Mouse (Mus musculus) thymus, adult 18-20 months (tissue): Measurements from ENCODE around the gene Podxl2.

Experiments
- DNase-seq, 2 experiments: peaks; one replicate each; pipeline ENCODE4 v3.0.0; 2022; ENCODE audit warnings: mixed read lengths in 2 of 2

The Podxl2 gene

DNA sequence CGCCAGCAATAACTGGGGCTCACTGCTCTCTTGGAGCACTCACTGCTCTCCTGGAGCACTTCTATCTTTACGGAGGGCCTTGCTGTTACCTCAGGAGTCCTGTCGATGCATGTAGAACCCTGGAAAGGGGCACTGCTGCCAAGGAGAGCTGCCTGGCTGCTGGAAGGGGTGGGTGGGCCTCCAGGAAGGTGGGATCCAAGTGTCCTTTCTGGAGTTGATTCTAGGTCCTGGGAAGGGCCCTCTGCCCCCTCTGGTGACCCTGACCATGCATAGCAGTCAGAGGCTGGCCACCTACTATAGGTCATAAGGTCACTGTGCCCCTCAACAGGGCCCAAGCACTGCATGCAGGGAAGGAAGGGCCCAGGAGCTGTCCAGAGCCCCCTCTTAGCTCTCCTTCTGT is 47.9 kb downstream of the Podxl2 start:
- DNase-seq, result no peak

DNA sequence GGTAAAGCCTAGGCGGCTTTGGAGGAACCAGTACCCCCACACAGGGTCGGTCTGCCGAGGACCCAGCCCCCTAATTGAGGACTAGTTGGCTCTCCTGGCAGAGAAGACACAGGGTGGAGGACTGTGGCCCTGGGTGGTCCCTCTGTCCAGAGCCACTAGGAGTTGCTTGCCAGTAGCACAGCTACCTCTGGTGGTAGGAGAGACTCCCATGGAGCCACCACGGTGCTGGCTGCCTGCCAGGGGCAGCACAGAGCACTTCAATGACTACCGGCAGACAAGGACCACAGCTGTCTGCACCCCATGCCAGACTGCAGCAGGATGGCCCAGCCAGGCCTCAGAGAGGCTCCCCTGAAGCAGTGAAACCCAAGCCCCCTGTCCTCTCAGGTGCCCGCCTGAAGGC is 48.3 kb downstream of the Podxl2 start:
- no peak for DNase-seq

DNA sequence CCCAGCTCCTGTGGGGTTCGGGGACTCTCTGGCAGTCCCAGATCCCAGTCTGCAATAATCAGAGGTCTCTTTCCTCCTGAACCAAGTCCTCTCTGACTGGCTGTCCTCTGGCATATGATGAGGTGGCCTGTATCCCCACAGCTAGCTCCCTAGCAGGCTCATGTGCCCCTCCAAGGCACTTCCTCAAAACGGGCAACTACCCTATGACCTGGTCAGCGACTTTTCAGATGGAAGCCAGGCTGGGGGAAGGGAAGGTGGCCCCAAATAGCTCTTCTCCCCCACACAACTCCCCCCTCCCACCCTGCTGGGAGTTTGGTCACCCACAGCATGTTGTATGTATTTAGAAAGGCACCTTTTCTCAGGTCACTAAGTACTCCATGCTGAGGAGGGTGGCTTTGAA is 48.8 kb downstream of the Podxl2 start:
- DNase-seq, result no peak

DNA sequence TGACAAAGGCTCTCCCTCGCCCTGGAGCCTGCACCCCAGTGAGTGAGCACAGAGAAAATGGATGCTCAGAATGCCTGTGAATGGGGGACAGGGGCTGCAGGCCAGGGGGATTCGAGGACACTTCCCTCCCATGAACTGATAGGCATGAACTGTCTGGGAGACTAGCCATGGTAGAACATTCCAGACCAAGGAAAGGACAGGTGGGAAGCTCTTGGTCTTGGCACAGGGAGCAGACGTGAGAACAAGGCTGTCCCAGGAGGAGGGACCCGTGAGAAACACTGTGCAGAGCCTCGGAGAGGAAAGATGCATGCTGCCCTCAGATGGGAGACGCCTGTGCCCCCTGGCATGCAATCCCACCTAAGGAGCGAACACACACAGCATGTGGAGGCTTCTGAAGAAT is 50.7 kb downstream of the Podxl2 start:
- no peak for DNase-seq

DNA sequence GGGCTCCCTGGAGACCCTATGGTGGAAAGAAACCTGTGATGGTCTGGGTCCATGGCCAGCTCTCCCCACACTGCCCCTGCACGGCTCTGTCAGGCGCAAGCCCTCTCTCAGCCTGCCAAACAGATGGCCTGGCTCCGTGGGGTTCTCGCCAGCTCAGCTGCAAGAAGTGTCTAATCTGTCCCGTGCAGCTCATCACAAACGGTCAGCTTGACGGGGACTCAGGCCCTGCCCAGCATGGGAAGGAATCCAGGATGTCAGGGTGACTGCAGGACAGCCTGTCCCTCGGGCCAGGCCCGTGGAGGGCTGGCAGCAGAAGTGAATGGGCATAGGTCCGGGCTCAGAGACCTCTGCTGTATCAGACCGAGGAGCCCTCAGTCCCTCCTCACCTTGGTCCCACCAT is 52.9 kb downstream of the Podxl2 start:
- DNase-seq, result no peak

DNA sequence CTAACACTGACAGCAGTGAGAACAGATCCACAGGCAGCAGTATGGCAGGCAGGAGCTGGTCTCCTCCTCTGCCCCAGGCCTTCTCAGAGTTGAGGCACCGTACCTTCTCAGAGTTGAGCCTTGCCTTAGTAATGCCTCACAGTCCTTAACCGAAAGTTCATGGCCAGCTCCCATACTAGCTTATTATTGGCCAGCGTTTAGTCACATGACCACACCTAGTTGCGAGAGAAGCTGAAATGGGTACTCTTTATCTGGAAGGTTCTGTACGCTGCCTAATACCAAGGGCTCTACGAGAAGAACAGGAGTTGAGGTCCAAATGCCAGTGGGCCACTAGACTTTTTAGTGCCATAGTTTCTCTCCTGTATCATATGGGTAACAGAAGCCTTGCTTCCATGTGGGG is 53.5 kb downstream of the Podxl2 start:
- DNase-seq, result no peak

DNA sequence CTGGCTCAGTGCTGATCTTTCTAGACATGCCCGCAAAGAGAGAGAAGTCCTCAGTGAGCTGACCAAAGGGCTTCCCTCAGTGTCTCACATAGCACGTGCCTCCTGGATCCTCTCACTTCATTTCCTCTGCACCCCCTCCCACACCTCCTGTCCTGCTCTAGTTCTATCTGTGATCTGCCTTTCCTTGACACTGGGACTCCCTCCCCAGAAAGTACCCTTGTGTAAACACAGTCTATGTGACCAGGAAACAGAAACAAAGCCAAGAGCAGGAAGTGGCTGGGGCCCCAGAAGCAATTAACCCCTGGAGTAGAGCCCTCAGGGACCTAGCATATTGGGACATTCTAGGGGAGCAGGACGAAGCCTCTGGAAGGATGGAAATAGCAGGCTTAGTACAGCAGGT is 54.0 kb downstream of the Podxl2 start:
- DNase-seq, result no peak

DNA sequence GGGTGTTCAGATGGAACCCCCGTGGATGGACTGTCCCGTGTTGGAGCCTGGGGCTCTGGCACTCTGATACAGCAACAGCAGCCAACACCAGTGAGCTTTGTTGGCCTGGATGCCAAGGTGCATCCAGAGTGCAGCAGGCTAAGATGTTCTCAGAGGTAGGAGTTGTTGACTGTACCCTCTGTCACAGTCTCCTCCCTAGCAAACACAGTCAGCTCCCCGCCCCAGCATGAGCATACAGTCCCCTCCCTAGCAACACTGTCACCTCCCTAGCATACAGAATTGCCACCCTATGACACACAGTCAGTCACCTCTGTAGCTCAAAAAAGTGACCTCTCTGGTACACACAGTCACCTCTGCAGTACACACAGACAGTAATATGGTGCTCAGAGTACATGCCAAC is 57.9 kb downstream of the Podxl2 start:
- no peak for DNase-seq

DNA sequence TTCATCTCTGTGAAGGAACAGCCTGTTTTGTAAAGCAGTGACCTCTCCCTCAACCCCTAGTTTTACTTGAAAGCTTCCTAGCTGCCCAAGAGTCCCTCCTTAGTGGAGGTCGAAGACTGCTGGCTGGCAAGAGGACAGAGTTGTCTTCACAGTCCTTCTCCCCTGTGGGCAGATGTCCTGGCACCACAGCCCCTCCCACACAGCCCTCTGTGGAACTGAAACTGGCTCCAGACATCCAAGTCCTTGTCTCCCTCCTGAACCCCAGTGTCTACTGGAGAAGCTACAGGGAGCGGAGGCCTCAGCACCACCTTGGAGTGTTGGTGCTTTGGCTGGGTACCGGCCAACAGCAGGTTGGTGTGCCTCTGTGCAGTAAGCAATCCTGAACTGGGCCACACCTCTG is 59.4 kb downstream of the Podxl2 start:
- DNase-seq, result no peak

DNA sequence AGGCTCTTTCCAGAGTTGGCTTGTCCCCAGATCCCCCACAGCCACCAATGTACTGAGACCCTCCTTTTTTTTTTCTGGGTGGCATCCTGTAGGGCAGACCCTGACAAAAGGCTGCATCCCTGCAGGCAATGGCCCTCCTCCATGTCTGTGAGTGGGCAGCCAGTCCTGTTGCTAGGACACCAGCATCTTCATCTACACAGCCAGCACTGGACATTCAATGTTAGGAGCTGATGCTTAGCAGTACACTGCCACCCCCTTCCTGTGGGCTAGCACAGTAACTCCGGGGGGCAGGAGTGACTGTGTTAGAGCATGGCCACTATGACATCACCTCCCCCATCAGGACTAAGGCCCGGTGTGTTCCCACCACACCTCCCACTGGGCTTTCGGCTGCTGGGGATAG is 59.8 kb downstream of the Podxl2 start:
- no peak for DNase-seq

DNA sequence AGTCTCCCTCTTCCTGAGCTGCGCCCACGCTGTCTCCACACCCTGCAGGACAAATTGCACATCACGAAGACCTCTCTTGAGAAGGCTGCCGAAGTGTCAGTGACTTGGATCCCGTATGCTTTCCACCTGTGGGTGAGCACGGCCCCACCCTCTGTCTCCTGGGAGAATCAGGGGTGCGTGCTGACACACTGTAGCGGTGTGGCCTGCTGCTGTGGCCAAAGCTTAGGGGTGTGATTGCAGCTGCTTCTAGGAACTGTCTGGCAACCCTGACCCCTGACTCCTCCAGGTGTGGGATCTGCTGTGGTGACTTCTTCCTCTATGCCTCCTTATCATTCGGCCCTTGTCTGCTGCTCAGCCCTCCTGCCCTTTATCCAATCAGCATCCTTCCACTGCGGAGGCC is 61.0 kb downstream of the Podxl2 start:
- DNase-seq, result no peak

DNA sequence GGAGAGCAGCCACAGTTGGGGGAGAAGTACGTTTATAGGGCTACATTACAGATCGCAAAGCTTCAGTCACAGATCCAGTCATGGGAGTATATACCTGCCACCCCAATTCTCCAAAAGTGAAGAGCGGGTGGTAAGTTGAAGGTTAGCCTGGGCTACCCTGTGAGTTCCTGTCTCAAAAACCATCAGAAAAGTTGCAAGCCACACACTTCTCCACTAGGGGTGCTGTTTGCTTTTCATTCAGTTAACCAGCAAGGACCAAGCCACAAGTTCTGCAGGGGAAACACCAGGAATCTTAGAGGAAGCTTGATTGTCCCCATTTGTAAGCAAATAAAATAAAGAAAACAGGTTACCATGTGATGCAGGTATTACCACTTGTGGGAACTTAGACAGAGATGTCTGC is 62.0 kb downstream of the Podxl2 start:
- DNase-seq, result peak in 1 of 2 experiments; percentile 36

DNA sequence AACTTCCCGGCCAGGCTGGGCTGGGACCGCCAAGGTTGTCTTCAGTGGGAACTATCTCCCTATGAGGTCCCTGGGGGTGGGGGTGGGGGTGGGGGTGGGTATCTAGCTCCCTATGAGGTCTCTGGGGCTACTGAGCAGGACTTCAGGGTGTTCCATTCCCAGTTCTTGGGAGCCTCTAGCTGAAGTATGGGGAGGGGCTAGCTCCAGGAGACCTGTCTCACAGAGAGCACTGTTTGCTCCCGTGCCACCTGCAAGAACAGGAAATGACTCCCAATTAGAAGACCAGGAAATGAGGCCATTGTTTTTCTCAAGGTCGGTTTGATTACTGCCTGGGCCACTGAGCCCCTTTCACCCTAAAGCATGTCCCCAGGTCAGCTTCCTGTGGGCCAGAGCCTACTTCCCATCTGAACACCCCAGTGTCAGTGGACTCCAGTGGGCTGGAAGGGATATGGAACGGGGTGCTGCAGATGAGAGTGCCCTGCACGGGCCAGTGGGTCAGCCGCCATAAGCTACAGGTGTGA is 62.9 kb downstream of the Podxl2 start:
- DNase-seq, result no peak

DNA sequence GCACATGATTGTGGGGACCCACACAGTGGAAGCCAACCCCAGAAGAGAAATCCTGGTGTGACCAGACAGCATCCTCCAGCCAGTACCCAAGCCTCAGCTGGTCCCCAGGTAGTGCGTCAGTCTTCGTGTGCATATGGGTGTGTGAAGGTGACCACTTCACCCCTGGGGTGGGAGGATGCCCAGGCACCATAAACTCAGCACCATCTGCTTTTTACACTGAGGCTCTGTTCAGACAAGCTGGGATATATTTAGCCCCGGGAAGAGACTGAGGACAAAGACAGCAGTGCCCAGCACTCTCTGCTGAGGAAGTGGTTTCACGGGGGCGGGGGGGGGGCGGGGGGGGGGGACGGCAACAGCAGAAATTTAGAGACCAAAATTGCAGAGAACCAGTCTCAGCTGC is 63.4 kb downstream of the Podxl2 start:
- no peak for DNase-seq

DNA sequence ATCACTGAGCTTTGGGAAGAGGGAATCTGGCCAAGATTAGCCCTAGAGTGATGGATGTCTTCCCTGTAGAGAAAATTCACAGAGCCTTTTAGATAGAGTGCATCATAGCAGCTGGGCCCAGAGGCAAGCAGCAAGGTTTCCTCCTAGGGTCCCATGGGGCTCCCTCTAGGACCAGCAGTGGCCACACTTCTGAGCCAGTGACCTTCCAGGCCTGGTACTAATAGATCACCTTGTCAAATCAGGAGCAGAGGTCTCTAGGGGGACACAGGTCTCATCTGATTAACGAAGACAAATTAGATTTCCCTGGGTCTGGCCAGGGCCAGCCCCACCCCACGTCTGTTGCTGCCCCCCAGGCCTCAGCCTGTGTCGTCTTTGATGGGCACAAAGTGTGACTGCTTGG is 64.6 kb downstream of the Podxl2 start:
- DNase-seq, result no peak

DNA sequence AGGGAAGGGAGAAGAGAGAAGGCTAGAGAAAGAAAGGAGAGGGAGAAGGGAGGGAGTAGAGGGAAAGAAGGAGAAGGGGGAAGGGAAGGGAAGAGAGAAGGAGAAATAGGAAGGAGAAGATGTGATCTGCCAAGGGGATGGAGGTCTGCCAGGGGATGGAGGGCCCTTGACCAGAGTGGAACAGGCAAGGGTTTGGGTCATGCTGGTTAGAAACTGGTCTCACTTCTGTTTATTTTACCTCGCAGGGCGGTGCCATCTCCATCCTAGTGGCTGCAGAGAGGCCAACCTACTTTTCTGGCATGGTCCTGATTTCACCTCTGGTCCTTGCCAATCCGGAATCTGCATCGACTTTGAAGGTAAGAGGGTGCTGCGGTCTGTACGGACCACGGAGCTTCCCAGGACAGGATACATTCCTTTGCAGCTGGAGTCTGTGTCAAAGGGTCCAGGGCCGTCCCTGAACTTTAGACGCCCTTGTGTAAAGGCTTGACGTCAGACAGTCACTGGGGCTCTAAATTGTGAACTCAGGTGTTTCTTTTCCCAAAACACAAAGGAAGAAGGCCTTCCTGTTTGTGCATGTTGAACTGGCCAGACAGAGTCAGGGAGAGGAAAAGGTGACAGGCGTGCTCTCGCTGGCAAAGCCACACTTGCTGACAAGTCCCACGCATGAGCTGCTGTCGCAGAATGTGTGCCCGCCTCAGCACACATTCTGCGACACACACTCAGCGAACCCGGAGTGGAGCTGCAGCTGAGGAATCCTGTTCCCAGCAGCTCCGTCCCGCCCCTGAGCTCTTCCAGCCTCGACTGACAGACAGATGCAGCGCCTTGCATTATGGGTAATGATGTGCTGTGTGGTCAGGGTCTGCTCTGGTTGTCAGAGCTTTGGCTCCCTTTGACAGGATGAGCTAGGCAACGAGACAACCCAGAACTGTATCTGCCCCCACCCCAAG is 65.5 kb downstream of the Podxl2 start:
- DNase-seq, result no peak

DNA sequence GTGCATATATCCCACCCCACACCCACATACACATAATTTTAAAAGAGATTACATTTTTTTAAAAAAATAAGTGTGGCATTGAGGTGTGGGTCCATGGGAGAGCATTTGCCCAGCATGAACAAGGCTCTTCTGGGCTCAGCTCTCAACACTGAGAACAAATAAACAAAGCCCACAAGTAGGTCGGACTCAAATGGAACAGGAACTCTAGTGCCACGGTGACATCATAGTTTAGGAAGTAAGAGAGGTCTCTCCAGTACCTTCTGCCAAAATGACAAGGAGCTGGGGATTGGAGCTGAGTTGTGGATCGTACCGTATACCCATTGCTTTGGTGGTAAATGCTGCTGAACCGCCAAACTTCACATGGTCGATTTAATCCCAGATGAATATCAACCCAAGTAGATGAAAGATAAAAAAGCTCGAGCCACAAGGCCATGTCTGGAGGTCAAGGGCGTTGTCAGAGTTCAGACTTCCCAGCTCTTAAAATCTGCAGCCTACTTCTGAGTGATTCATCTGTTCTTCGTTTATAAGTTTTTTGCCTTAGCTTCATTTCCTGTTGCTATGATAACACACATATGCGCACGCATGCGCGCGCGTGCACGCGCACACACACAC is 69.8 kb downstream of the Podxl2 start:
- no peak for DNase-seq

DNA sequence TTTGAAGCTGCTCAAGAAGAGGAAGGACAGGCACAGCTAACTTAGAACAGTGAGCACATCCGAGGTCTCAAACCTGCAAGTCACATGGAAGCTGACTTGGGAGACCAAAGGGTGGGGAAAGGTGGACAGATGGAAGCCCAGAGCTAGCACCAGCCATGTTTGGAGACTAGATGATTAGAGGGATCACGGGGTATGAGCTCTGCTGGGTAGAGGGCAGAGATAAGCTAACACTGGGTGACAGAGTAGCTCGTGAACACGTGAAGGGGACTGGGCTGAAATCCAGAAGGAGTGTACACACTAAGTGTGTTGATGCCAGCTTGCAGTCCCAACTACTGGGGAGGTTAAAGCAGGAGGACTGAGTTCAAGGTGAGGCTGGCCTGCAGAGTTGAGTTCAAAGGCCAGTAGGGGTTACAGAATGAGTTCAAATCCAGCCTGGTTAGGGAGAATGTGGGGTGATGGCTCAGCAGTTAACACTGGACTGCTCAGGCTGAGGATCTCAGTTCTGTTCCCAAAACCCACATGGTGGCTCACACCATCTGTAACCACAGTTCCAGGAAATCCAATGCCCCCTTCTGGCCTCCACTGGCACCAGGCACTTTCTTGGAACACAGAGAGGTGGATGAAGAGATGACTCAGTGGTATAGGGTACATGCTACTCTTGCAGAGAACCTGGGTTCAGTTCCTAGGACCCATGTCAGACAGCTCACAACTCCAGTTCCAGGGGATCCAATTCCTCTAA is 70.7 kb downstream of the Podxl2 start:
- DNase-seq, result no peak

DNA sequence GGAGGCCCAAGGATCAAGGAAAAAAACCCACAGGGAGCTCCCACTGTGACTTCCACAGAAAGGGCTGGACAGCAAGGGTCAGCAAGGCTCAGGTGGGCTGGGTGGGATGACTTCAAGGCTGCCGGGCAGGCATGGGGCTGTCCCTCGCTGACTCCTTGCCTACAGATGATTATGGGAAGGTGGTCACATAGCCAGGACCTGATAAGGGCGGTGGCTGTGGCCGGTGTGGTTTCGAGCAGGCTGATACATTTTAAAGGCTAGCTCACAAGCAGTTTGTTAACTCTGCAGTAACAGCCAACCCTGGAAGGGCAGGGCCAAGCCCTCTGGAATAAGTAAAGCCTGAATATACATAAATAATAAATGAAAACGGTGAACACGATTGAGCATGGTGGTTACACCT is 71.8 kb downstream of the Podxl2 start:
- no peak for DNase-seq

DNA sequence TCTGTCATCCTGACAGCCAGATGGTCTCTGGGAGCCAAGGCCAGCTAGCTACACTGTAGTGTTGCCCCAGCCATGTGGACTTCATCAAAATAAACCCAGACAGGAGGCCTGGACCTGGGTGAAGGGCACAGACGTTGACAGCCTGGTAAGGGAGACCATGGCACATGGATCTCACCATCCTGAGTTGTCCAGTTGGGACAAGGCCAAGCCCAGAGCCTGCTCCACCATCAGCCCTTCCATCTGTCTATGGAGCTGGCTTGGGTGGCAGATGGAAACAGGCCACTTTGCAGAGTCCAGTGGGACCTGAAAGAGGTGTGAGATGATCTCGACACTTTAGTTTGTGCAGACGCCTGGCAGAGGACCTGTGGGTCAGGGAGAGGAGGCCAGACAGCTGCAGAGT is 74.1 kb downstream of the Podxl2 start:
- no peak for DNase-seq

DNA sequence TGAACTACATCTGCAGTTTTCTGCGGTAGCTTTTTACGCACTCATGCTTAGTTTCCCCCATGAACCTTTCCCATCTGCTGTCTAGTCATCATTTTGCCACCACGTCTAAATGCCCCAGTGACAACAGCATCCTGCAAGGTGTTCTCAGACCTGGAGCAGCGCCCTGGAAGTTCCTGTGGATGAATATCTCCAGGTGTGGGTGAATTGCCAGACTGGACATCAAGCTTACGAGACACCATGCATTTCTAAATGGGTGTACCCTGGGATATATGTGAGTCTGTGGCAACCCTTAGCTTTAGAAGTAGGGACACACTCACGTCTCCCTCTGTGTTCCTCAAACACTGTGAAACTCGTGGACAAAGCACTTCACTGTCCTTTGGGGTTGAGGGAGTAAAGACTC is 74.7 kb downstream of the Podxl2 start:
- DNase-seq, result no peak

DNA sequence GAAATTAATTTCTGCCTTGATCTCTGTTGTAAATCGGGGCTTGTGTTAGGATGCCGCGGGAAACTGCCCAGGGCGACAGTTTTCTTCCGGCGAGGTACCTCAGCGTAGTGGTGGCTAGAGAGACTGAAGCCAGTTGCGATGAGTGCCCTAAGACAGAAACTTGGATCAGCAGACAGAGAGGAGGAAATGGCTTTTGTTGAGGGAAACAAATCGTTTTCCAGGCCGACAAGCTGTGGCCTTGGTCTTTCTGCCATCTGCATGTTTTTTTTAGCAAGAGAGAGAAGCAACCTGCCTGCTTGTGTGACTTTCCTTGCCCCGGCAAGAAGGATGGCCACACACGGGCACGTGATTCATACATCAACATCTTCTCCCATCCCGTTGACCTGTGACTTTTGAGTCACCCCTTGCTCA is 80.3 kb downstream of the Podxl2 start:
- no peak for DNase-seq

DNA sequence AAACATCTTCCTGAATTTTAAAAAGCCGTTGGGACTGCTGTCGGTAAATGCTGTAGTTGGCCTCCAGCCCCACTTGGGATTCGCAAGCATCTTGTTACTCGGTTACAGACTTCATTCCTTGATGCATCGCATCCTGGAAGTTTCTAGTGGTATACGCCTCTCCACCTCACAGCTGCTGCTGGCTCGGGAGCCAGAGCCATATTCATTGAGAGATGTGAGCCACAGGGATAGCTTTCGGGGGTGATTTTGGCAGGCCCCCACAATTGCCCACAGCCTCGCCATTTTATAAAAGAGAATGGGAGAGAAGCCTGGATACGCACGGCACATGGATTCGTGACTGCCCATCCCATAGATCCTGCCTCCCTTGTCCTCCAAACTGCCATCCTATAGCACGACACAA is 81.0 kb downstream of the Podxl2 start:
- DNase-seq, result no peak

DNA sequence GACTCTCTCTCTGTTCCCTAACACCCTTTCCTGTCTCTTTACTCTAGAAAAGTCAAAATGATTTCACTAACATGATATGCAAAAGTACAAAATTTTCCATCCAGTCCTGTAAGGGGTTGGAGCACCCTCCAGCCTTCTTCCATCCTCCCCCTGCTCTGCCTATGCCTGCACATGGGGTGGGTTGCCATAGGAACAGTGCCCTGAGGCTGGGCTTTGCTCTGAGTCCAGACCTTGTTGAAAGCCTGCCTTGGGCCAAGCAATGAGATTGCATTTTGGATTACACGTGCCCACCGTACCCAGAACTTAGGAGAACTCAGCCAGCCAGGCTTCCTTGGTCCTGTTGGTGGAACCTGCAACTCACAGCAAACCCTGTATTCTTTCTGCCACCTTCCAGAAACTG is 81.6 kb downstream of the Podxl2 start:
- DNase-seq, result no peak
